Mouse (Mus musculus): ENCODE measurements around the gene Runx3. TPM values are rescaled to one million over a fixed set of nuclear protein-coding genes. Genes with fewer than 3 reads are reported as not detected.

Runx3 gene
- total RNA-seq, 4 experiments from 2014 or later: 0.35 to 0.69 (median 0.49) TPM

DNA sequence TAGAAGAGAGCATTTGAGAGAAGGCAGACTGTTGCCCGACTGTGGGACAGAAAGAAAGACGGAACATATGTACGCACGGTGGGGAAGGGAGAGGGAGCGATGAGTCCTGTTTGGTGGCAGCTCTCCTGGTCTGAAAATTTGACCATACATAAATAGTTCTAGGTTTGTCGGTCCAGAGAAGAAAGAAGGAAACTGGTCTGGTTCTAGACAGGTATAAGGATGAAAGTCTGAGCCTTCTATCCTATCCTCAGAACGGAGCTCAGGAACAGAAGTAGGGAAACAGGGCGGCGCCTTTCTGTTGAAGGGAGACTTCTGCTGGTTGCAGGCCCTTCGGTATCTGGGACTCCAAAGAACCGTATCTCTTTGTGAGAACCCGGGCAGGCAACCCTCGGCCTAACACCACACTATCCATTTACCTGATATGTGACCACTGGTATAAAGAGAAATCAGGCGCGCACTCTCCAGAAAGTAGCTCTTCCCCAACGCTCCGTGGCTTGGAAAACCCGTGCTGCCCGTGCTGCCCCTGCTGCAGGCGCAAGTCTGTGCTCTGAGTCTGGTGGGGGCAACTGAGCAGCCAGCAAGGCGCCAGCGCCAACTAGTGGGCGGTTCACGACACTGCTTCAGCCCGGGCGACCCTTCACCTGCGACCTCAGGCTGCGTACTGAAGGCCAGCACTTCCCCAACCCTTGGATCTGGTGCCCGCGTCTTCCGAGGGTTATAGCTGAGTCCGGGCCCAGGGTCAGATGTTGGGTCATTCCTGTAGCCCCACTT, 29.8 kb downstream of the Runx3 start:
- peak; percentile 33 for DNase-seq (ENCODE audit: low spot score)

- DNase-seq (ENCODE audit: low spot score): no peak
These were observed 30.9 kb downstream of the Runx3 start for GRCm38 (mm10) chr4:135151111-135151987.

GRCm38 (mm10) chr4:135151988-135152594, 31.6 kb downstream of the Runx3 start:
- DNase-seq (ENCODE audit: low spot score): no peak

- no peak for DNase-seq (ENCODE audit: low spot score)
These were observed 32.4 kb downstream of the Runx3 start for GRCm38 (mm10) chr4:135152834-135153259.

DNA sequence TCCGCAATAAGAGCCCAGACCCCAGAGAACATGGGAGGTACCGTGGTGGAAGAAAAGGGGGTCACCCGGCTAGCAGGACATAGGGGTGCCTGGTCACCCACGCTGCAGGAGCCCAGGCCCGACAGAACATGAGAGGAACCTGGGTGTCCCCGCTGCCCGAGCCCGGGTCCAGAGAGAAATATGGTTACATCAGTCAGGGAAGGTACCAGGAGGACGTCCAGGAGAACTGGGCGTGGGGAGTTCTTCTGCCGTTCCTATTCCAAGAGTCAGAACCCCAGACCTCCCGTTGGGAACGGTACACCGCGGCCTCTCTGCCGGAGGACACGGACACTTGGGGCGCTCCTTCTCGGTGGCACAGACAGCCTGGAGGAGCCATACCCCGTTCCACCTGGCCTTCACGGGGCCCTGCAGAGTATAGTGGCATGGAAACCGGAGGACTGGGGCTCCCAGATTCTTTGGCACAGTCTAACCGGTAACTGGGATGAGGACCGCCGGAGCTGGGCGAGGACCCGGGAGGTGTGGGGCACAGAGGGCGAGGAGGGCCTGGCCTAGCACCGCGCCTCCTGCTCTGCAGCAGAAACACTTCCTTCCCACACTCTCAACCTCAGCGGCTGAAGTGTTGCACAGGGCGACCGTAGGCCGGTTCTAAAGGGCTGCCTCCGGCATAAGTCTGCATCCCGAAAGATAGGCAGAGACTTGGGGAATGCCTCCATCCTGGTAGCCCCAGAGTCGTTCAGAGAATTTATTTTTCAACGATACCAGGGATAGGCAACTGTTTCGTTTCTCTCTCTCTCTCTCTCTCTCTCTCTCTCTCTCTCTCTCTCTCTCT, 33.0 kb downstream of the Runx3 start:
- DNase-seq (ENCODE audit: low spot score): no peak

DNA sequence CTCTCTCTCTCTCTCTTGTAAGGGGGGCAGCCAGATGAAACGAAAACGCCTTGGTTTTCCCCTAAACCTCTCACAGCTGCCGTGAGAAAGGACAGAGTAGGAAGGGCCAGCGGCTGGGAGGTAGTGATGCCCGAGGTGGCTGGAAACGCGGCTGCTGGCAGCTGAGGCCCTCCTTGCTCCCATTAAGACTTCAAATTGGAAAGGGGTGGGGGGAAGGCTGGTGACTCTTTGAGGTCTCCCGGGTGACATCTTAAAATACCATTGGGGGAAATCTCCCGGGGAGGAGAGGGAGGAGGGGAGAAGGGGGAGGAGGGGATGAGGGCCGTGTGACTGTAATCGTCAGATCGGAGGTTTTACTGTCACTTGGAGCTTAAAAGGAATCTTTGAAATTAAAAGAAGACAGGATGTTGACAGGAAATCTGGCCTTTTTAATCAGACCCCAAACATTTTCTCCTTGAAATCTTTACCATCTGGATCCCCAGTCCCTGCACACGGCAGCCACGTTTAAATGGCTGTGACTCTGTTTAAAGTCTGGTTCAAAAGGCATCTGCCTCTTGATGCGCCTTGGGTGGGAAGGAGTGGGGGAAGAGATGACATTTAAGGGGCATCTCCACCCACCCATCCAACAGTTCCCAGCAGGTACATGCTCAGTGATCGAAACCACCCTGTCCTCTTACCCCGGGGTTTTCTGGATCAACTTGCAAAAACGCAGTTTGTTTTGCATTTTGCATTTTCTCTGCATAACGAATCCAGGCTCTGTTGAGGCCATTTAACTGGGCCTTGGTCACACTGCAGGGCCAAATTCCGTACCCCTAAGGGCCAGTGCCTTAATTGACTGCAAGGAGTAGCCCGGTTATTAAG, 33.9 kb downstream of the Runx3 start:
- no peak for DNase-seq (ENCODE audit: low spot score)

DNA sequence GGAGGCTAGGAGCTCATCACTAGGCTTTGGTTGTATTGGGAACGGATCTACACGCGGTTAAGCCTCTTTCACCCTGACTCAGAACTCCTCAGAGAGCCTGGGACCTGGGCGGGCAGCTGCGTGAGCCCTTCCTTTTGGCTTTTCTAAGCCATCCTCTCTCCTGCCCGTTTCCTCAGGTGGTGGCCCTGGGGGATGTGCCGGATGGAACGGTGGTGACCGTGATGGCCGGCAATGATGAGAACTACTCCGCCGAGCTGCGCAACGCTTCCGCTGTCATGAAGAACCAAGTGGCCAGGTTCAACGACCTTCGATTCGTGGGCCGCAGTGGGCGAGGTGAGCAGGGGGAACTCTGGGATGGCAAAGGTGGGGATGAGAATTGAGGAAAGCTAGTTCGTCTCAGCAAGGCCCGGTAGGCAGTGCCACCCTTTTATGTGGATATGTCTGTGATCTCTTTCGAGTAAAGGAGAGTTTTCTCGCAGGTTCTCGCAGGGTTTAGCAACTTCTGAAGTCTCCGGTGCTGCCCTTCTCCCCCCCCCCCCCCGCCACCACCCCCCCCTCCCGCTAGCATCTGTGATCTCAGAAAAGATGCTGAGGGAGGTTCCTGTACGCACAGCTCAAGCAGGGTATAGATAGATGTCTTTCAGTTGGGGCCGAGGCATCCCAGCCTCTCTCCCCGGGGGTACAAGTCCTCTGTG, 34.8 kb downstream of the Runx3 start:
- no peak for DNase-seq (ENCODE audit: low spot score)

- no peak for DNase-seq (ENCODE audit: low spot score)
These were observed 35.5 kb downstream of the Runx3 start for GRCm38 (mm10) chr4:135155805-135156469.

DNA sequence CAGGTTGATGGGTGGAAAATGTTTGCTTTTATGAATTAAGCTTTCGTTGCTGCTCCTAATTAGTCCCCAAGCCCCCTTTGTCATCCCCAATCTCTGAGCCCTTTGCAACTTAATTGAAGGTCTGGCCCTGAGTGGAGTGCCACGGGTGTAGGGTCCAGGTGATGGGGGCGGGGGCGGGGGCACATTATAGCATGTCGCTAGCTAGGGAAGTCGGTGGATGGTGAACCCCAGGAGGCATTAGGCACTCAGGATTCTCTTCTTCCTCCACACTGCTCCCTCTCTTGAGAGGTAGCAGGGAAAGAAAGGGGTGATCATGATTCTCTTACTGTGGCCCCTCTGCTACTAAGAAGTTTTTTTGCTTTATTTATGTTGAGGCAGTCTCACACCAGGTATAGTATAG, 36.1 kb downstream of the Runx3 start:
- no peak for DNase-seq (ENCODE audit: low spot score)

DNA sequence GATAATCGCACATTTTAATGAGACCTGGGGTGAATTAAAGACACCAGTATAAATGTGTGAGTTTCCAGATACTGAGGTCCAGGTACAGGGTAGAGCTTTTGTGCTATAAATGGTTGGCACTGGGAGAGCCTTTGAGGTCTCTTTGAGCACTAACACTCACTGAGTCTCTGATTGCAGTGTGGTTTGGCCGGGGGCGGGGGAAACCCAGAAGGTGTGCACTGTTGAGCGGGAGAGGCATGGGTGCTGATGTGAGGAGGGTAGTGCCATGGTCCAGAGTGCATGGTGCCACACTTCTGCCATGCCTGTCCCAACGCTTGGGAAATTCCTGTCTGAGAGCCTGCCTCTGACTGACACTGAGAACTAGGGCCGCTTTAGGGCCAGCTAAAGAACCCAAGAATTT, 36.9 kb downstream of the Runx3 start:
- DNase-seq (ENCODE audit: low spot score): no peak

DNA sequence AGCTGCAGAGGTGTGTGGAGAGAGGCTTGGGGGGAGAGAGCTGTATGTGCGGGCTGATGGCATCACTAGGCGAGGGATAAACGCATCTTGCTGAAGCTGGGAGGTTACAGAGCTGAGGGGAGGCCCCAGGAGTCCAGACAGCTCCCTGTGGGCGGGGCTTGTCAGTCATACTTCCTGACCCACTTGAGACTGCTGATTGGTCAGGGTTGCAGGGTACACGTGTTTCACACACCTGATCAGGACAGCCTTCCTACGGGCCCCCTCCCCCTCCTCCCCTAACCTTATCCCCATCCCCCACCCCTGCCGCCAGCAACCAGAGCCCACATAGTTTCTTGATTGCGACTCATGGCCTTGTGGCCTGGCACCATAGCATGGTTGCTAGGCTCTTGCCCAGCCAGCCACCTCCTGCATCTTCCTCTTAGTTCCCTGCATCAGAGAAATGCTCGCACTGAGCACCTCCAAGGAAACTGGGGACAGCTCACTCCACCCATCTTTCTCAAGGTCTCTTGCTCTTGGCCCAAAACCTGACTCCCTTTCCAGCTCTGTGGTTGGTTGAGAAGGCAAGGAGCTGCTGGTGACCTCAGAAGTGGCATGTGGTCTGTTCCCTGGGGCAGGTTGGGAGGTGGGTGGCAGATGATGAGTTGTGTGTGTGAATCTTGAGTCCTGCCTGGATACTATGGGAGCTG, 38.4 kb downstream of the Runx3 start:
- no peak for DNase-seq (ENCODE audit: low spot score)

DNA sequence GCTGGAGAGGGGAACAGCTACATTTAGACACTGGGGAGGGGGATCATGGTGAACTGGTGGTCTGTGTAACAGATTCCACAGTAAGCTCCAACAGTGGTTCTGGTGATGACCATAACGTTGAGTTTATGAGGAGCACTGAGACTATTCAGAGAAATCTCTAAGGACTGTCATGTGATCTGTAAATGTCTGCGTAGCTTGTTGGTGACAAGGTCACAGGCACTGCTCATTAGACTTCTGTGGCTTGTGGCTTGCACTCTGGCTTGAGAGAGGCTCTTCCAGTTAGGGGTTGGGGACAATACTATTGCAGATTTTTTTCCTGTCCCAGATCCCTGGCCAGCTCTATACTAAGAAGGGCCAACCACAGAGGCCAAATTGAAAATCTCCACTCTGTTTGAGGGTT, 39.2 kb downstream of the Runx3 start:
- no peak for DNase-seq (ENCODE audit: low spot score)

GRCm38 (mm10) chr4:135160168-135160567, 39.7 kb downstream of the Runx3 start:
- no peak for DNase-seq (ENCODE audit: low spot score)

- DNase-seq (ENCODE audit: low spot score): no peak
These were observed 41.0 kb downstream of the Runx3 start for GRCm38 (mm10) chr4:135161441-135161840.

GRCm38 (mm10) chr4:135165761-135166160, 45.3 kb downstream of the Runx3 start:
- no peak for DNase-seq (ENCODE audit: low spot score)

- DNase-seq (ENCODE audit: low spot score): no peak
These were observed 46.2 kb downstream of the Runx3 start for GRCm38 (mm10) chr4:135166413-135167225.

DNA sequence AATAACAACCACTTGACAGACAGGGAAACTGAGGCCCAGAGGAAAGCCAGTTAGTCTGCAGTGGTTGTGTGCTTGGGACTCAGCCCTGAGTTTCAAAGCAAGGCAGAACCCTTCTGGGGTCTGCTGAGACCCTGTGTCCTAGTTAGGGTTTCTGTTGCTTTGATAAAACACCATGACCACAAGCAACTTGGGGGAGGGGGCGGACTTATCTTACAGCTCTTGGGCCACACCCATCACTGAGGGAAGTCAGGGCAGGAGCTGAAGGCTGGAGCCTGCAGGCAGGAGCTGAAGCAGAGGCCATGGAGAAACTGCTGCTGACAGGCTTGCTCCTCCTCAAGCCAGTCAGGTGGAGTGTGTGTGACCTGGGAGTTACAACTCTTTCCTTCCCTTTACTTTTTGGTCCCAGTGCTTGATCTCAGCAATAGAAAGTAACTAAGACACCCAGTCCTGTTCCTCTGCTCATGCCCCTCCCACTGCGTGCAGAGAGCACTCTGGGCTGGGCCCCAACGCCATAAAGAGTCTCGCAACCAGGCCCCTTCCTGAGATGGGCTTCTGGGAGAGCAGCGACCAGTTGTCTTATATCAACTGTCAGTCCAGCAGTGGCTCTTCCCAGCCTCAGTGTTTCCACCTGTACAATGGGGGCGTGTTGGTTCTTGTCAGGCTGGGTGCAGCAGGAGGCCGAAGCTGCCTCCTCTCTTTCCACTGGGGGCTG, 47.5 kb downstream of the Runx3 start:
- no peak for DNase-seq (ENCODE audit: low spot score)

Measured in heart, adult 8-10 months (tissue).